Comparison of ENCODE assay signal across 13 mouse cellular contexts in the genomic region with DNA sequence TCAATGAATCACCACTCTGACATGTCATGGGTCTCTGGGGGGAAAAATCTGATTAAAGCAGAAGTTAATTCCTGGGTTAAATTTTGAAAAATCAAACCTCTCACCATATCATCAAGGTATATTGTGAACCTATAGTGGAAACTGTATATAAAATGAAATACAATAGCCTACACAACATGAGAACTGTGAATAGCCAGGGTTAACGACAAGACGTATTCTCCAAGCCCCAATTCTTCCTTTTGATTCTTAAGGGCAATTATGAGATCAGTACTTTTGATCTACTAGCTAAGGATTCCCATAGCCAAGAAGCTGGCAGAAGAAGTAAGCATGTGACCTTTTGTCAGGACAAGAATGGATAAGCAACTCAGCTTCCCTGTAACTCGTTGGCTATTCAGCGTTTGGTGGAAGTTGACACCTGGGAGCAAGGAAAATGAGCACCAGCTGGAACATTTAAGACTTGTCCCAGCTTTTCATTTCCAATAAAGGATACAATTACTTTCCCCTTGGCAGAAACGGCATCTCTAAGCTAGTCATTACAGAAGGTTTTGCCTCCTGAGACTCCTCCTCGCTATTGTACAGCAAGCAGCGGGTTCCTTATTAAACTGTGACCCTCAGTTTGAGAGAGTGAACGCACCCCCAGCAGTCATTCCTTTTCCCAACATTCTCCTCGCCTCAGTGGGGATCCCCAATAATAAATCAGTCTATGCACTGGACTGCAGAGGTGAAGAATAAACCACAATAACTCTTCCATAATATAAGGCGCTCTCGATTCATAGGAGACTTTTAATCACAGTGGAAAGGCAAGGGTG.
DNase-seq lines count a peak whose midpoint lies in the region; ATAC-seq lines count a peak whose summit lies in the region.
"Had no signal": no experiment of that assay in that cellular context is flagged by ENCODE, and none has a peak within 500 bp of the region (broad histone marks: within the 10 kb centered on the region; RNA-seq: fewer than 3 reads in every experiment).

No protein-coding gene starts in this region.

- H3K4me1 ChIP-seq in embryonic facial prominence, embryonic 14.5 days (ENCODE audit: control insufficient read depth, insufficient read depth, low read length), result no peaks in the 10 kb centered on the region
- H3K4me1 ChIP-seq in hindbrain, embryonic 15.5 days (replicated peaks), result peaks cover 6% of the 10 kb centered on the region
- H3K4me1 ChIP-seq in midbrain, embryonic 16.5 days (ENCODE audit: control insufficient read depth, insufficient read depth, low read length), result no peaks in the 10 kb centered on the region

- no peak overlapping the region for H3K4me2 ChIP-seq in embryonic facial prominence, embryonic 14.5 days (ENCODE audit: low read depth, low read length)
- peak overlapping the region; percentile 9; the same call in 1 of the 2 replicates for H3K4me2 ChIP-seq in hindbrain, embryonic 15.5 days
- no peak overlapping the region for H3K4me2 ChIP-seq in midbrain, embryonic 16.5 days (ENCODE audit: low read length)
- H3K4me2 ChIP-seq: liver, embryonic 11.5 days had no signal

- H3K27me3 ChIP-seq in embryonic facial prominence, embryonic 14.5 days (replicated peaks; ENCODE audit: control insufficient read depth, insufficient read depth, low read length), result no peaks in the 10 kb centered on the region
- H3K27me3 ChIP-seq in hindbrain, embryonic 15.5 days, result no peaks in the 10 kb centered on the region
- H3K27me3 ChIP-seq in midbrain, embryonic 16.5 days (ENCODE audit: control insufficient read depth, insufficient read depth, low read depth, low read length), result no peaks in the 10 kb centered on the region

- H3K9me3 ChIP-seq in embryonic facial prominence, embryonic 14.5 days (ENCODE audit: control insufficient read depth, low read length), result no peaks in the 10 kb centered on the region
- H3K9me3 ChIP-seq in hindbrain, embryonic 15.5 days, result no peaks in the 10 kb centered on the region
- H3K9me3 ChIP-seq in midbrain, embryonic 16.5 days (replicated peaks; ENCODE audit: control insufficient read depth, low read length, poor library complexity, severe bottlenecking), result no peaks in the 10 kb centered on the region

- no peaks in the 10 kb centered on the region for H3K36me3 ChIP-seq in embryonic facial prominence, embryonic 14.5 days (ENCODE audit: control insufficient read depth, insufficient read depth, low read length)
- H3K36me3 ChIP-seq in hindbrain, embryonic 15.5 days, result no peaks in the 10 kb centered on the region
- no peaks in the 10 kb centered on the region for H3K36me3 ChIP-seq in midbrain, embryonic 16.5 days (ENCODE audit: control insufficient read depth, insufficient read depth, low read length)

- H3K27ac ChIP-seq in embryonic facial prominence, embryonic 14.5 days (replicated peaks; ENCODE audit: low read depth, low read length), result no peak overlapping the region
- H3K27ac ChIP-seq in hindbrain, embryonic 15.5 days (replicated peaks), result 0 out of 2 replicates have a peak overlapping the region, but pooled peaks have one; percentile 34
- H3K27ac ChIP-seq in midbrain, embryonic 16.5 days (ENCODE audit: low read length), result no peak overlapping the region

- intact Hi-C loops in left cerebral cortex, postnatal 10 days (cut with DNase I), result no loop called here

- no peak overlapping the region for H3K4me3 ChIP-seq in embryonic facial prominence, embryonic 14.5 days (ENCODE audit: low read depth, low read length)
- no peak overlapping the region for H3K4me3 ChIP-seq in hindbrain, embryonic 15.5 days
- H3K4me3 ChIP-seq in midbrain, embryonic 16.5 days (ENCODE audit: low read depth, low read length), result no peak overlapping the region

- peak; percentile 90 for ATAC-seq in embryonic facial prominence, embryonic 14.5 days (ENCODE audit: low read depth)
- peak; percentile 80 for ATAC-seq in hindbrain, embryonic 15.5 days (ENCODE audit: low FRiP score, low read depth)
- peak; percentile 79; the same call in 1 of the 2 replicates for ATAC-seq in midbrain, embryonic 16.5 days

- WGBS in embryonic facial prominence, embryonic 14.5 days, result 37% methylated on average over 11 of the region's 11 CpGs
- 22% methylated on average over 11 of the region's 11 CpGs for WGBS in hindbrain, embryonic 15.5 days
- 28% methylated on average over 11 of the region's 11 CpGs for WGBS in midbrain, embryonic 16.5 days

- H3K9ac ChIP-seq in embryonic facial prominence, embryonic 14.5 days (ENCODE audit: low read depth, low read length), result no peak overlapping the region
- H3K9ac ChIP-seq in hindbrain, embryonic 15.5 days, result no peak overlapping the region
- no peak overlapping the region for H3K9ac ChIP-seq in midbrain, embryonic 16.5 days (ENCODE audit: low read depth, low read length)

- DNase-seq in embryo, embryonic 10 days (ENCODE audit: low spot score), result peak; percentile 4
- DNase-seq in embryo, embryonic 9.5 days (ENCODE audit: extremely low spot score), result no peak
- DNase-seq in embryonic facial prominence, embryonic 14.5 days (ENCODE audit: low spot score), result peak; percentile 66
- no peak for DNase-seq in left cerebral cortex, postnatal 10 days (ENCODE audit: extremely low spot score in 1 of 2, low spot score in 2 of 2)
- DNase-seq in thymus, postnatal 10 days (ENCODE audit: low spot score in 2 of 2), result no peak
- DNase-seq in cerebellum, postnatal 14 days, result no peak
- DNase-seq: cerebellum, adult 9-11 months; heart, postnatal 10 days; kidney, adult 9 months; lung, postnatal 10 days had no signal

Comparison
In these comparisons a context has a peak if more than half of its experiments do, and no peak if none do; other contexts are left out.
1. DNase-seq: peak in embryo, embryonic 10 days (single experiment) and embryonic facial prominence, embryonic 14.5 days (single experiment); none in embryo, embryonic 9.5 days (single experiment), left cerebral cortex, postnatal 10 days (0 of 2), thymus, postnatal 10 days (0 of 2) and cerebellum, postnatal 14 days (0 of 2).
2. Peak in every context shown above with its lines, with median percentiles within 50 percentile points of each other: ATAC-seq.